Mouse (Mus musculus) liver, adult 2 months (tissue): ENCODE results near the gene Arhgef28. TPM values are rescaled to one million over a fixed set of nuclear protein-coding genes. Genes with fewer than 3 reads are reported as not detected.
A peak's percentile ranks its signal among the peaks of the same experiment; 100 is the strongest.

ENCODE experiments used
- DNase-seq: peaks from one replicate; pipeline ENCODE4 v3.0.0-alpha.2; 2011; ENCODE audit warnings: low read depth, low spot score; ENCODE audit errors: extremely low read depth
- H3K27ac ChIP-seq: fragments of 200-500 bp; replicated peaks from 2 replicates; pipeline ENCODE4 v1.5.1; 2012; ENCODE audit warnings: low read depth, mild to moderate bottlenecking, control low read depth, inconsistent platforms, low read length; ENCODE audit not compliant: insufficient read depth
- H3K27me3 ChIP-seq: fragments of 200-500 bp; 2 replicates; pipeline ENCODE4 v1.6.1; 2012; ENCODE audit warnings: mild to moderate bottlenecking, moderate library complexity, low read length, inconsistent platforms; ENCODE audit not compliant: control insufficient read depth, insufficient read depth
- H3K36me3 ChIP-seq: fragments of 200-500 bp; 2 replicates; pipeline ENCODE4 v1.6.1; 2012; ENCODE audit warnings: low read length, inconsistent platforms; ENCODE audit not compliant: control insufficient read depth, insufficient read depth
- H3K4me1 ChIP-seq: fragments of 200-500 bp; 2 replicates; pipeline ENCODE4 v1.6.1; 2011; ENCODE audit warnings: low read length; ENCODE audit not compliant: control insufficient read depth, insufficient read depth
- H3K4me3 ChIP-seq: fragments of 200-500 bp; 2 replicates; pipeline ENCODE4 v1.5.1; 2011; ENCODE audit warnings: low read depth, mild to moderate bottlenecking, control low read depth, low read length, moderate library complexity; ENCODE audit not compliant: insufficient read depth
- H3K79me2 ChIP-seq: fragments of 200-500 bp; 2 replicates; pipeline ENCODE4 v1.6.1; 2012; ENCODE audit warnings: inconsistent platforms, mild to moderate bottlenecking, low read length, moderate library complexity; ENCODE audit not compliant: control insufficient read depth, insufficient read depth
- H3K9ac ChIP-seq: fragments of 200-500 bp; 2 replicates; pipeline ENCODE4 v1.6.1; 2012; ENCODE audit warnings: low read depth, mild to moderate bottlenecking, control low read depth, inconsistent platforms, low read length
- CTCF ChIP-seq: fragments of 200-500 bp; IDR thresholded peaks from 2 replicates; pipeline ENCODE4 v1.5.1; 2011; ENCODE audit warnings: low read depth, low read length, control low read depth
- POLR2A ChIP-seq: fragments of 200-500 bp; IDR thresholded peaks from 2 replicates; pipeline ENCODE4 v1.6.1; 2011; ENCODE audit warnings: low read length, control low read depth; ENCODE audit not compliant: insufficient read depth; ENCODE audit errors: extremely low read depth
- WGBS: fragments of 180-500 bp; shearing (Covaris S2); methylation state at CpG from one replicate; pipeline ENCODE4 v1.1.7; 2018; 5-methylcytosine and 5-hydroxymethylcytosine counted together
- polyA plus RNA-seq: library from polyadenylated mRNA; depleted of rRNA; stranded (reverse); fragments of >200 nt; gene quantifications from 2 replicates; pipeline ENCODE4 v1.2.3, GENCODE M21; 2012
- total RNA-seq: library from RNA; depleted of rRNA; stranded (reverse); fragments of >200 nt; gene quantifications from 2 replicates; pipeline ENCODE4 v1.2.3, GENCODE M21; 2014

Gene Arhgef28
- total and polyA plus RNA-seq, 2 experiments, result 0.20 to 0.37 TPM

DNA sequence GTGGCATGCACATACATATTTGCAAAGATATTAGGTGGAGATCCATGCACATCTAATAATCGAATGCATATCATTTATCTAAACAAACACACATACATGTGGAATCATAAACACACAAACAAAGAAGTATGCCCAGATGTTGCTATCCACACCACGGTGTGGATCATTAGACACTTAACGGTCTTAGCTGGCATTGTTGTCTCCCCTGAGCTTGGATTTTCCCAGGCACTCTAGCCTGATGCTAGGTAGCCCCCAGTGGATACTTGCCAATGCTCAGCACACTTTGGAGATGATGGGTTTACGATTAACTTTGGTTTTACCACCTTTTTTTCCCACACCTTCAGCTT lies 85.1 kb downstream of the Arhgef28 start:
- no peak for DNase-seq
- Histone ChIP-seq H3K4me1 (no peaks in the 10 kb centered on the region), H3K79me2 (no peaks in the 10 kb centered on the region), H3K4me3 (no peak overlapping the region), H3K36me3 (no peaks in the 10 kb centered on the region), H3K9ac (no peak overlapping the region), H3K27me3 (no peaks in the 10 kb centered on the region), H3K27ac (no peak overlapping the region)
- WGBS, result 85% methylated on average over 4 of the region's 4 CpGs
- TF ChIP-seq POLR2A (no peak), CTCF (no peak)

GRCm38 (mm10) chr13:98120356-98121123 lies 85.7 kb downstream of the Arhgef28 start:
- no peaks in the 10 kb centered on the region for H3K27me3 ChIP-seq
- H3K79me2 ChIP-seq, result no peaks in the 10 kb centered on the region
- no peaks in the 10 kb centered on the region for H3K4me1 ChIP-seq
- TF ChIP-seq POLR2A (no peak), CTCF (no peak)
- no peak overlapping the region for H3K4me3 ChIP-seq
- 87% methylated on average over 11 of the region's 11 CpGs for WGBS
- H3K9ac ChIP-seq, result no peak overlapping the region
- no peaks in the 10 kb centered on the region for H3K36me3 ChIP-seq
- DNase-seq, result no peak
- no peak overlapping the region for H3K27ac ChIP-seq

- WGBS, result 68% methylated on average over 4 of the region's 4 CpGs
- Histone ChIP-seq H3K4me1 (no peaks in the 10 kb centered on the region), H3K27me3 (no peaks in the 10 kb centered on the region), H3K9ac (no peak overlapping the region), H3K4me3 (no peak overlapping the region), H3K79me2 (no peaks in the 10 kb centered on the region), H3K27ac (no peak overlapping the region), H3K36me3 (no peaks in the 10 kb centered on the region)
- no peak for DNase-seq
- TF ChIP-seq CTCF (no peak), POLR2A (no peak)
Measured at GRCm38 (mm10) chr13:98118291-98118690, 87.9 kb downstream of the Arhgef28 start.

GRCm38 (mm10) chr13:98117566-98118254 lies 88.5 kb downstream of the Arhgef28 start:
- Histone ChIP-seq H3K4me1 (no peaks in the 10 kb centered on the region), H3K27me3 (no peaks in the 10 kb centered on the region), H3K27ac (no peak overlapping the region), H3K9ac (no peak overlapping the region), H3K4me3 (no peak overlapping the region), H3K36me3 (no peaks in the 10 kb centered on the region), H3K79me2 (no peaks in the 10 kb centered on the region)
- TF ChIP-seq CTCF (no peak), POLR2A (no peak)
- DNase-seq, result no peak
- 71% methylated on average over 7 of the region's 7 CpGs for WGBS

- no peak overlapping the region for H3K4me3 ChIP-seq
- DNase-seq, result peak; percentile 6
- H3K27me3 ChIP-seq, result no peaks in the 10 kb centered on the region
- no peak overlapping the region for H3K27ac ChIP-seq
- no peaks in the 10 kb centered on the region for H3K36me3 ChIP-seq
- no peak for TF ChIP-seq POLR2A
- TF ChIP-seq CTCF, result no peak
- no peaks in the 10 kb centered on the region for H3K79me2 ChIP-seq
- H3K9ac ChIP-seq, result no peak overlapping the region
- WGBS, result 29% methylated on average over 6 of the region's 6 CpGs
- no peaks in the 10 kb centered on the region for H3K4me1 ChIP-seq
Measured at GRCm38 (mm10) chr13:98115650-98116049, 90.6 kb downstream of the Arhgef28 start.

DNA sequence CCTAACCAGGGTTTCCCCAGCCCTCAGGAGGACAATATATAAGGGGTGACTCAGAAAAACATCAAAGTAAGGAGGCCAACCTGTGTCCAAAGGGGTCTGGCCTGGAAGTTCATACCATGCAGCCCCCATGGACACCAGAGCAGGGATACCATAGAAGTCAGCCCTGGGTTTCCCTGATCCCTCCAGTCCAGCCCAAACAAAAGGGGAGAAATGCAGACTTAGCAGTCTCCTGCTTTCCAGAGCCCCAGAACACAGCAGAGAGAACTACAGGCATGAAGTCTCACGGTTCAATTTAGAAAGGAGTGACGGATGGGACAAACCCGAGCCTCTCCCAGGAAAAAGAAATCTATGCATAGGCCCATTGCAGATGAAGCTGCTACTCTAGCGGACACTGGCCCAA lies 91.2 kb downstream of the Arhgef28 start:
- no peak overlapping the region for H3K4me3 ChIP-seq
- no peaks in the 10 kb centered on the region for H3K4me1 ChIP-seq
- H3K36me3 ChIP-seq, result no peaks in the 10 kb centered on the region
- no peaks in the 10 kb centered on the region for H3K79me2 ChIP-seq
- H3K27ac ChIP-seq, result no peak overlapping the region
- H3K27me3 ChIP-seq, result no peaks in the 10 kb centered on the region
- no peak for DNase-seq
- TF ChIP-seq POLR2A (no peak), CTCF (no peak)
- H3K9ac ChIP-seq, result no peak overlapping the region
- 87% methylated on average over 4 of the region's 4 CpGs for WGBS
